Mouse (Mus musculus): ENCODE measurements around the gene Hhipl1. TPM values are rescaled to one million over a fixed set of nuclear protein-coding genes. Genes with fewer than 3 reads are reported as not detected.

Hhipl1 gene
- polyA plus RNA-seq, 1 experiment = 0.42 TPM

- TF ChIP-seq POLR2A (IDR thresholded peaks at IDR 0.05; ENCODE audit: low read depth, low read length) = no peak
- no peak for TF ChIP-seq CTCF (conservative IDR thresholded peaks at IDR 0.05; ENCODE audit: insufficient read depth, insufficient read length, low read depth, low read length)
- no peak for DNase-seq
- WGBS = 76% methylated on average over 15 of the region's 15 CpGs
These were observed 27.7 kb upstream of the Hhipl1 start for GRCm38 (mm10) chr12:108278221-108278918.

GRCm38 (mm10) chr12:108284455-108285224, 21.4 kb upstream of the Hhipl1 start:
- no peak overlapping the region for H3K4me3 ChIP-seq (ENCODE audit: insufficient read depth, low read depth, low read length)
- 62% methylated on average over 13 of the region's 14 CpGs for WGBS

More at GRCm38 (mm10) chr12:108278221-108278918, 27.7 kb upstream of the Hhipl1 start:
- Histone ChIP-seq H3K4me1 (ENCODE audit: control insufficient read depth, insufficient read depth, low read length) (peaks cover 4% of the 10 kb centered on the region), H3K36me3 (ENCODE audit: control insufficient read depth, insufficient read depth, low read length) (no peaks in the 10 kb centered on the region), H3K27me3 (replicated peaks; ENCODE audit: control insufficient read depth, insufficient read depth, low read length) (no peaks in the 10 kb centered on the region), H3K4me3 (ENCODE audit: insufficient read depth, low read depth, low read length) (no peak overlapping the region), H3K27ac (ENCODE audit: insufficient read depth, low read depth, low read length) (no peak overlapping the region)

GRCm38 (mm10) chr12:108285225-108286011, 20.7 kb upstream of the Hhipl1 start:
- Histone ChIP-seq H3K27me3 (replicated peaks; ENCODE audit: control insufficient read depth, insufficient read depth, low read length) (no peaks in the 10 kb centered on the region), H3K27ac (ENCODE audit: insufficient read depth, low read depth, low read length) (no peak overlapping the region), H3K36me3 (ENCODE audit: control insufficient read depth, insufficient read depth, low read length) (no peaks in the 10 kb centered on the region), H3K4me3 (ENCODE audit: insufficient read depth, low read depth, low read length) (no peak overlapping the region), H3K4me1 (ENCODE audit: control insufficient read depth, insufficient read depth, low read length) (no peaks in the 10 kb centered on the region)
- WGBS = 52% methylated on average over 11 of the region's 11 CpGs
- no peak for DNase-seq
- TF ChIP-seq CTCF (conservative IDR thresholded peaks at IDR 0.05; ENCODE audit: insufficient read depth, insufficient read length, low read depth, low read length) (no peak), POLR2A (IDR thresholded peaks at IDR 0.05; ENCODE audit: low read depth, low read length) (no peak)

More at GRCm38 (mm10) chr12:108284455-108285224, 21.4 kb upstream of the Hhipl1 start:
- TF ChIP-seq CTCF (conservative IDR thresholded peaks at IDR 0.05; ENCODE audit: insufficient read depth, insufficient read length, low read depth, low read length) (no peak), POLR2A (IDR thresholded peaks at IDR 0.05; ENCODE audit: low read depth, low read length) (no peak)
- Histone ChIP-seq H3K27me3 (replicated peaks; ENCODE audit: control insufficient read depth, insufficient read depth, low read length) (no peaks in the 10 kb centered on the region), H3K4me1 (ENCODE audit: control insufficient read depth, insufficient read depth, low read length) (no peaks in the 10 kb centered on the region), H3K36me3 (ENCODE audit: control insufficient read depth, insufficient read depth, low read length) (no peaks in the 10 kb centered on the region), H3K27ac (ENCODE audit: insufficient read depth, low read depth, low read length) (no peak overlapping the region)
- peak; percentile 37 for DNase-seq

- Histone ChIP-seq H3K27me3 (replicated peaks; ENCODE audit: control insufficient read depth, insufficient read depth, low read length) (no peaks in the 10 kb centered on the region), H3K4me3 (ENCODE audit: insufficient read depth, low read depth, low read length) (no peak overlapping the region), H3K4me1 (ENCODE audit: control insufficient read depth, insufficient read depth, low read length) (no peaks in the 10 kb centered on the region), H3K36me3 (ENCODE audit: control insufficient read depth, insufficient read depth, low read length) (no peaks in the 10 kb centered on the region), H3K27ac (ENCODE audit: insufficient read depth, low read depth, low read length) (no peak overlapping the region)
- TF ChIP-seq CTCF (conservative IDR thresholded peaks at IDR 0.05; ENCODE audit: insufficient read depth, insufficient read length, low read depth, low read length) (no peak), POLR2A (IDR thresholded peaks at IDR 0.05; ENCODE audit: low read depth, low read length) (no peak)
- WGBS = 97% methylated on average over 4 of the region's 4 CpGs
- DNase-seq = no peak
These were observed 19.7 kb upstream of the Hhipl1 start for GRCm38 (mm10) chr12:108286381-108286780.

- no peak for DNase-seq
- no peaks in the 10 kb centered on the region for H3K27me3 ChIP-seq (replicated peaks; ENCODE audit: control insufficient read depth, insufficient read depth, low read length)
These were observed 19.1 kb upstream of the Hhipl1 start for GRCm38 (mm10) chr12:108287011-108287410.

DNA sequence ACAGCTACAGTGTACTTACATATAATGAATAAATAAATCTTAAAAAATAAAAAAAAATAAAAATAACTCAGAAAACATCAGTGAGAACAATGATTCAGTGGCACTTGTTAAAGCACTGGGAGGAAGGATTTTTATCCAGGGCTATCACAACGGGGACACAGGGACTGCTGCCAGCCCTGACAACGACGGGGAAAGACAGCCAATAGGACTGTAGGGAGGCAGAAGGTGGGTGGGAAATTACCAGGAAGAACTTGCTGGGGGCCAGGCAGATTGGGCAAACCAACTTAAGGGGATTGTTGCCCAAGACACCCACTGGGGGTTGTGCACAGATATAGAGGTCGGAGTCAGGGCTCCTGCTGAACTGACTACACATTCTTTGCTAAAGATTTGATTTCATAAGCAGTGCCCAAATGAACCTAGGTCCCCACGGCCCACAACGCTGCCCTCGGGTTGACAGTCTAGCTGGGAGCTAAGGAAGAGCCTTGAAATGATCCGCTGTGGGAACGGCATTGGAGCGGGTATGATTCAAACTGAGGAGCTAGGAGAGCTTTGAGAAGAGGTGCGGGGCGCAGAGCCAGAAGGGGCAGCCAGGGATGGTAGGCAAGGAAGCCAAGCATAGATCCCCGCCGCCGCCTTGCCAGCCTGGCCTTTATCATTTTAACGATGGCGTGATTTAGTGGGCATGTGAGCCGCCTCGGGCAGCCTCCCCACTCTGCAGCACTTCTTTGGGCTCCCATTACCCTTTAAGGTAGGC, 17.8 kb upstream of the Hhipl1 start:
- WGBS = 68% methylated on average over 19 of the region's 19 CpGs
- DNase-seq = no peak

More at GRCm38 (mm10) chr12:108287011-108287410, 19.1 kb upstream of the Hhipl1 start:
- Histone ChIP-seq H3K27ac (ENCODE audit: insufficient read depth, low read depth, low read length) (no peak overlapping the region), H3K4me1 (ENCODE audit: control insufficient read depth, insufficient read depth, low read length) (no peaks in the 10 kb centered on the region), H3K4me3 (ENCODE audit: insufficient read depth, low read depth, low read length) (no peak overlapping the region), H3K36me3 (ENCODE audit: control insufficient read depth, insufficient read depth, low read length) (no peaks in the 10 kb centered on the region)
- no peak for TF ChIP-seq CTCF (conservative IDR thresholded peaks at IDR 0.05; ENCODE audit: insufficient read depth, insufficient read length, low read depth, low read length)
- no peak for TF ChIP-seq POLR2A (IDR thresholded peaks at IDR 0.05; ENCODE audit: low read depth, low read length)
- WGBS = 94% methylated on average over 8 of the region's 8 CpGs

More for the DNA sequence above, 17.8 kb upstream of the Hhipl1 start:
- H3K27me3 ChIP-seq (replicated peaks; ENCODE audit: control insufficient read depth, insufficient read depth, low read length) = no peaks in the 10 kb centered on the region
- no peak for TF ChIP-seq CTCF (conservative IDR thresholded peaks at IDR 0.05; ENCODE audit: insufficient read depth, insufficient read length, low read depth, low read length)
- TF ChIP-seq POLR2A (IDR thresholded peaks at IDR 0.05; ENCODE audit: low read depth, low read length) = no peak
- no peaks in the 10 kb centered on the region for H3K36me3 ChIP-seq (ENCODE audit: control insufficient read depth, insufficient read depth, low read length)
- no peak overlapping the region for H3K27ac ChIP-seq (ENCODE audit: insufficient read depth, low read depth, low read length)
- no peak overlapping the region for H3K4me3 ChIP-seq (ENCODE audit: insufficient read depth, low read depth, low read length)
- H3K4me1 ChIP-seq (ENCODE audit: control insufficient read depth, insufficient read depth, low read length) = peaks cover 3% of the 10 kb centered on the region; the same call in 1 of the 2 replicates

Data from kidney, adult 2 months (tissue).